In the genomic region with DNA sequence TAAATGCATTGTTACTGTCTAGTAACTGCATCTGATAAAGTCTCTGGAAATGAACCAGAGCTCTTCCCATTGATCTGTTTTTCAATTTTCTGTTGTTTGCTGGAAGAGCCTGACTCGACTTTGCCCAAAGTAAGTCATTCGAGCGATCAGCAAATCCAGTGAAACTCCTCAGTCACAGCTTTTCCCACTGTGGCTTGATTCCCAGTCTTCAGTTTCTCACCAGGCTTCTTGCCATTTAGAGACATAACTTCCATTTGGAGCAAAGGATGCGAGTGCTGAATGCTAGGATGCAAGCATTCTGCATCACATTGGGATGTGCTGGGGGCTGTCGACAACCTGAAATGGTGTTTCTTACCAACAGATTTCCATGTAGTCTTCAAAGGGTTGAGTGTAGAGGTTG, we compare ENCODE assay signal across 16 mouse cellular contexts.
"Had no signal": no experiment of that assay in that cellular context is flagged by ENCODE, and none has a peak within 500 bp of the region (broad histone marks: within the 10 kb centered on the region; RNA-seq: fewer than 3 reads in every experiment).

No protein-coding gene starts in this region.

- H3K9ac ChIP-seq: intestine, embryonic 15.5 days; limb, embryonic 12.5 days; liver, embryonic 15.5 days; neural tube, embryonic 13.5 days had no signal

- H3K4me1 ChIP-seq: intestine, embryonic 15.5 days; limb, embryonic 12.5 days; liver, embryonic 15.5 days had no signal

- H3K36me3 ChIP-seq: intestine, embryonic 15.5 days; limb, embryonic 12.5 days; liver, embryonic 15.5 days; neural tube, embryonic 13.5 days had no signal

- H3K27ac ChIP-seq: intestine, embryonic 15.5 days; limb, embryonic 12.5 days; liver, embryonic 15.5 days; neural tube, embryonic 13.5 days; stomach, postnatal 0 days had no signal

- ATAC-seq: intestine, embryonic 15.5 days; lung, postnatal 0 days; midbrain, embryonic 16.5 days had no signal

- H3K9me3 ChIP-seq: intestine, embryonic 15.5 days; limb, embryonic 12.5 days; liver, embryonic 15.5 days; neural tube, embryonic 13.5 days had no signal

- H3K4me2 ChIP-seq: intestine, embryonic 15.5 days; limb, embryonic 12.5 days; liver, embryonic 11.5 days; liver, embryonic 15.5 days; neural tube, embryonic 13.5 days had no signal

- H3K4me3 ChIP-seq: intestine, embryonic 15.5 days; limb, embryonic 12.5 days; liver, embryonic 15.5 days; neural tube, embryonic 13.5 days had no signal

- DNase-seq: kidney, adult 18-20 months; kidney, postnatal 10 days; kidney, postnatal 4 days; lung, adult 2 months; lung, postnatal 36 days; retina, postnatal 1 day; thymus, adult 18-20 months; thymus, postnatal 14 days had no signal

- H3K27me3 ChIP-seq: intestine, embryonic 15.5 days; limb, embryonic 12.5 days; liver, embryonic 15.5 days; neural tube, embryonic 13.5 days had no signal
